Mouse (Mus musculus) thymus, adult 2 months (tissue): ENCODE measurements at regions not wholly inside any gene's neighbourhood (a gene's known extent, or its start where the extent isn't known, plus 50 kb on each side); places are given as distances from the start of the nearest gene placed in this dataset.

Experiments used
- CTCF ChIP-seq: fragments of 200-500 bp; IDR thresholded peaks from 2 replicates; pipeline ENCODE4 v1.5.1; 2012; ENCODE audit warnings: mild to moderate bottlenecking, control low read depth, low read length, moderate library complexity, borderline replicate concordance; ENCODE audit not compliant: control insufficient read depth, poor library complexity, insufficient read depth; ENCODE audit errors: extremely low read depth
- POLR2A ChIP-seq: fragments of 200-500 bp; IDR thresholded peaks from 2 replicates; pipeline ENCODE4 v1.6.1; 2012; ENCODE audit warnings: mild to moderate bottlenecking, low read length, control low read depth, moderate library complexity; ENCODE audit not compliant: control insufficient read depth, poor library complexity, insufficient read depth; ENCODE audit errors: extremely low read depth

DNA sequence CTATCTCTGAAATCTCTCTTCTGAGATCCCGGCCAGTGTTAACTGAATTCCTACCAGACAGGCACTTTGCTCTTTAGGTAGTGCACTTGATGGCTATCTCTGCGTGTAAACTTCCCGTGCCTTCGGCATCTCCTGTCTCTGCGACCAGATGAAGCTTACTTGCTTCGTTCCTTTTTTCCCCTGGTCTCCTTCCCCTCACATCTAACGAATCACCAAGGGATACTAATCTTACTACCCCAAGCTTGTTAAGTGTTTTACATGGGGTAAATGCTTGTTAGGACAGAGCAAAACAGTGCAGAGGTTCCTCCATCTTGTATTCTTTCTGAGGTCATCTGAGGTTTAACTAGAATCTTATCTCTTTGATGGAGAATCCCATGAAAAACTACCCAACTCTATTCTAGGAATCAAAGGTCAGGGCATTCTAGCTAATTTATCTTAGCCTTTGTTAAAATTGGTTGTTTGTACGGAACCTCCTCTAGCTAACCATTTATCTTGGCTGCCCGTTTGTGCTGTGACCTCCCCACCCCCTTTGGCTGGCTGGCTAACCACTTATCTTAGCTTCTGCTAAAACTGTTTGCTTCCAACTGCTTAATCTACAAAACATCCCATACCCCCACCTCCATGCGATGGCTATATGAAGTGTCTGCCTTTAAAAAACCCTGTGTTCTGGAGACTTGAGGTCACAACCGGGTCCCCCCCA lies 74.5 kb downstream of the Phlda1 start:
- no peak for TF ChIP-seq CTCF
- TF ChIP-seq POLR2A = no peak
